Mouse (Mus musculus) CH12.LX (cell line): Measurements from ENCODE around the gene Fermt2. TPM values are rescaled to one million over a fixed set of nuclear protein-coding genes. Genes with fewer than 3 reads are reported as not detected.

Experiments
- DNase-seq: peaks from one replicate; pipeline ENCODE4 v3.0.0-alpha.2; 2013; ENCODE audit errors: extremely low read depth
- H3K27ac ChIP-seq: 2 replicates; pipeline ENCODE4 v1.5.1; 2012; ENCODE audit warnings: low read depth, mild to moderate bottlenecking, control low read depth, moderate library complexity; ENCODE audit not compliant: insufficient read depth
- H3K27me3 ChIP-seq: replicated peaks from 2 replicates; pipeline ENCODE3; 2012; ENCODE audit warnings: inconsistent platforms
- H3K36me3 ChIP-seq, 2 experiments: replicated peaks in 1 of 2; 2 replicates each; pipeline versions ENCODE3 to v1.6.1; 2012; ENCODE audit warnings: inconsistent platforms in 1 of 2, low read length in 1 of 2, mild to moderate bottlenecking in 1 of 2, mixed read lengths in 1 of 2, moderate library complexity in 1 of 2; ENCODE audit not compliant: control insufficient read depth in 1 of 2, insufficient read depth in 1 of 2
- H3K4me1 ChIP-seq, 2 experiments: 2 replicates each; pipeline ENCODE4 v1.6.1; 2012; ENCODE audit warnings: inconsistent platforms in 1 of 2, moderate library complexity in 1 of 2; ENCODE audit not compliant: insufficient read depth in 2 of 2, control insufficient read depth in 1 of 2
- H3K4me2 ChIP-seq: 2 replicates; pipeline ENCODE4 v1.6.1; 2012; ENCODE audit warnings: low read depth, mild to moderate bottlenecking, control low read depth; ENCODE audit not compliant: poor library complexity, insufficient read depth, severe bottlenecking
- H3K4me3 ChIP-seq, 3 experiments: fragments of 150-350 bp in 1 of 3; sonication (generic) in 1 of 3; replicated peaks in 1 of 3; 2 replicates each; pipeline versions ENCODE3 to v1.5.1; 2011 to 2012; ENCODE audit warnings: low read depth in 2 of 3, low read length in 2 of 3, mild to moderate bottlenecking in 2 of 3, moderate library complexity in 2 of 3, control low read depth in 1 of 3, improper control_type of control experiment in 1 of 3, inconsistent platforms in 1 of 3, mixed read lengths in 1 of 3; ENCODE audit not compliant: poor library complexity in 1 of 3
- H3K79me2 ChIP-seq: replicated peaks from 2 replicates; pipeline ENCODE4 v1.6.1; 2012; ENCODE audit warnings: mild to moderate bottlenecking, moderate library complexity; ENCODE audit not compliant: control insufficient read depth, poor library complexity, insufficient read depth, severe bottlenecking; ENCODE audit errors: extremely low read depth
- H3K9ac ChIP-seq: 2 replicates; pipeline ENCODE4 v1.6.1; 2012; ENCODE audit warnings: low read depth, mild to moderate bottlenecking, control low read depth, moderate library complexity; ENCODE audit not compliant: insufficient read depth
- H3K9me3 ChIP-seq: replicated peaks from 2 replicates; pipeline ENCODE3; 2012; ENCODE audit warnings: low read length, inconsistent platforms, mixed read lengths
- BHLHE40 ChIP-seq: IDR thresholded peaks from 2 replicates; pipeline ENCODE4 v1.6.1; 2011; ENCODE audit warnings: mild to moderate bottlenecking, low read depth, low read length, improper control_type of control experiment
- CHD2 ChIP-seq: IDR thresholded peaks from 2 replicates; pipeline ENCODE4 v1.6.1; 2011; ENCODE audit warnings: low read length, improper control_type of control experiment
- EP300 ChIP-seq: IDR thresholded peaks from 2 replicates; pipeline ENCODE4 v1.6.1; 2011; ENCODE audit warnings: low read length, improper control_type of control experiment
- HCFC1 ChIP-seq: IDR thresholded peaks from 2 replicates; pipeline ENCODE4 v1.6.1; 2012; ENCODE audit warnings: low read depth, mild to moderate bottlenecking, inconsistent platforms, low read length, improper control_type of control experiment
- JUN ChIP-seq: IDR thresholded peaks from 2 replicates; pipeline ENCODE4 v1.6.1; 2011; ENCODE audit warnings: low read depth, mild to moderate bottlenecking, low read length, improper control_type of control experiment, moderate library complexity; ENCODE audit not compliant: insufficient read depth
- KAT2A ChIP-seq: IDR thresholded peaks from 2 replicates; pipeline ENCODE4 v1.6.1; 2012; ENCODE audit warnings: low read length, improper control_type of control experiment, inconsistent platforms; ENCODE audit not compliant: insufficient replicate concordance
- MAFK ChIP-seq: IDR thresholded peaks from 2 replicates; pipeline ENCODE4 v1.6.1; 2011; ENCODE audit warnings: low read length, improper control_type of control experiment; ENCODE audit not compliant: insufficient replicate concordance
- MEF2A ChIP-seq: IDR thresholded peaks from 2 replicates; pipeline ENCODE4 v1.6.1; 2014; ENCODE audit warnings: low read depth, mild to moderate bottlenecking, inconsistent platforms, low read length, improper control_type of control experiment, borderline replicate concordance
- MXI1 ChIP-seq: IDR thresholded peaks from 2 replicates; pipeline ENCODE4 v1.6.1; 2011; ENCODE audit warnings: mild to moderate bottlenecking, low read depth, low read length, improper control_type of control experiment
- MYC ChIP-seq: IDR thresholded peaks from 2 replicates; pipeline ENCODE4 v1.6.1; 2011; ENCODE audit warnings: low read depth, mild to moderate bottlenecking, improper control_type of control experiment, low read length
- NRF1 ChIP-seq: IDR thresholded peaks from 2 replicates; pipeline ENCODE4 v1.6.1; 2014; ENCODE audit warnings: low read depth, mild to moderate bottlenecking, inconsistent platforms, low read length, improper control_type of control experiment, moderate library complexity
- PAX5 ChIP-seq: IDR thresholded peaks from 2 replicates; pipeline ENCODE4 v1.6.1; 2012; ENCODE audit warnings: low read length, inconsistent platforms, mixed read lengths
- POLR2A ChIP-seq: IDR thresholded peaks from 2 replicates; pipeline ENCODE4 v1.6.1; 2011; ENCODE audit warnings: low read depth, mild to moderate bottlenecking, improper control_type of control experiment, low read length
- POLR2AphosphoS2 ChIP-seq: IDR thresholded peaks from 2 replicates; pipeline ENCODE4 v1.6.1; 2011; ENCODE audit warnings: low read depth, low read length, improper control_type of control experiment
- SMC3 ChIP-seq: IDR thresholded peaks from 2 replicates; pipeline ENCODE4 v1.6.1; 2011; ENCODE audit warnings: low read depth, low read length, improper control_type of control experiment
- ZC3H11A ChIP-seq: IDR thresholded peaks from 2 replicates; pipeline ENCODE4 v1.6.1; 2012; ENCODE audit warnings: low read depth, mild to moderate bottlenecking, inconsistent platforms, low read length, improper control_type of control experiment
- ZKSCAN1 ChIP-seq: IDR thresholded peaks from 2 replicates; pipeline ENCODE4 v1.6.1; 2012; ENCODE audit warnings: low read depth, inconsistent platforms, low read length, improper control_type of control experiment, borderline replicate concordance
- dilution Hi-C: fragments of 300-500 bp; cut with MboI; formaldehyde crosslinking; loops from 2 replicates; pipeline ENCODE4 v1.14.3; 2020; ENCODE audit warnings: low sequenced_read_pairs; ENCODE audit not compliant: extremely low pct_unique_long_range_greater_than_20kb, extremely low pct_ligation_motif_present
- in situ Hi-C: fragments of 300-500 bp; cut with MboI; formaldehyde crosslinking; loops from 3 replicates; pipeline ENCODE4 v1.14.3; 2019; ENCODE audit warnings: low sequenced_read_pairs, low pct_ligation_motif_present, low pct_unique_long_range_greater_than_20kb, mixed read lengths
- polyA plus RNA-seq: library from polyadenylated mRNA; unstranded; fragments of >175 nt; gene quantifications from 2 replicates; pipeline ENCODE4 v1.2.1, GENCODE M21; 2012; ENCODE audit warnings: low read depth; ENCODE audit not compliant: insufficient read length
- total RNA-seq, 2 experiments: library from RNA; depleted of rRNA; stranded (reverse); fragments of 300-350 nt in 1 of 2; fragments of >200 nt in 1 of 2; gene quantifications; 2 replicates each; pipeline ENCODE4 v1.2.3; 2012 to 2014

Gene Fermt2
- total and polyA plus RNA-seq, 3 experiments: 0.41 TPM; not detected in 2

DNA sequence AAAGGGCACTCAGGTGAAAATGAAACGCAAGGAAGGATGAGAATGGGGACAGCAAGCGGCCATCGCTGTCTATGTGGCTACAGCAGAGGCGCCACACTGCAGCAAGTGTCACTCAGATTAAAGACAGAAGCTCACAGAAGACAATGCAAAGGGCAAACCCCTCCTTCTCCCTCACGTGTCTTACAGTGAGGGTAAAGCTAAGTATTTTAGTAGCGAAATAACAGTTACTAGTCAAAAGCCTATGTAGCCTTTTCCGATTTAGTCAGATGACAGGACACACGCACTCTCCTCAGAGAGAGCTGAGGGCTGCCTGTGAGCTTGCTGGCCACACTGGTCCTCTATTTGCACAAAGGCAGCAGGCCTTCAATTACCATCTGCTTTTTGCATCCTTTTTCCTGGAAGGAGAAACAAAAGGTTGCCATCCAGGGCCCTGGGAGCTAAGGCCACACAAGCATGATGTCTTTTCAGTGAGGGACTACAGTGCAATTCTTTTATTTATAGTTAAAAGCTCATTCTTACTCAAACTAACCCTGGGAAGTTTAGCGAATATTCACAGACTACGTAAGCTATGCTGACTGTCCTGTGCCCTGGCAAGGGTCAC, 66.9 kb downstream of the Fermt2 start:
- Histone ChIP-seq H3K9me3 (no peaks in the 10 kb centered on the region), H3K4me2 (no peak overlapping the region), H3K9ac (no peak overlapping the region), H3K27me3 (no peaks in the 10 kb centered on the region), H3K4me1 (no peaks in the 10 kb centered on the region), H3K4me3 (no peak overlapping the region), H3K36me3 (no peaks in the 10 kb centered on the region), H3K27ac (no peak overlapping the region), H3K79me2 (no peaks in the 10 kb centered on the region)
- in situ Hi-C loops (no loop called here), dilution Hi-C loops (no loop called here)
- DNase-seq: no peak
- TF ChIP-seq MAFK (no peak), MYC (no peak), BHLHE40 (no peak), KAT2A (no peak), JUN (no peak), POLR2A (no peak), HCFC1 (no peak), CHD2 (no peak)

DNA sequence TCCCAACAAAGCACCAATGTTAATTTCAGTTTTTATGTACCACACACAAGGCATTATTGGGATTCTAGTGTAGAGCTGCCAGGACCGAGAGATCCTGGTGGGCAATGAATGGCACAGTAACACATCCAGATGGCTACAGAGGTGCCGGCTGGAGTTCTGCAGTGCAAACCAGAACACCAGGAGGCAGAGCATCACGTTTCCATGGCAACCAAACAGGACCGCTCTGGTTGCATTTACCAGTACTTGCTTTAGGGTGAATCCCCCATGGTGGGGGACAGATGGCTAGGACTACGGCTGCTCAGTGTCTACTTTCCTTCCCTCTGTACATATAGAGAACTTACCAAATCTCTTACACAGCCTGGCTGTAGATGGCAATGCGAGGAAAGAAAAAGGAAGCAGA, 67.5 kb downstream of the Fermt2 start:
- Histone ChIP-seq H3K27me3 (no peaks in the 10 kb centered on the region), H3K9me3 (no peaks in the 10 kb centered on the region)
- TF ChIP-seq MAFK (no peak), PAX5 (no peak), EP300 (no peak), MYC (no peak), ZC3H11A (no peak), MXI1 (no peak), POLR2AphosphoS2 (no peak), MEF2A (no peak), NRF1 (no peak), SMC3 (no peak), ZKSCAN1 (no peak)
- TF ChIP-seq, all 38 proteins: peak for 0
- H3K4me3 ChIP-seq: no peak overlapping the region
- in situ Hi-C loops: no loop called here
- dilution Hi-C loops: no loop called here
- H3K79me2 ChIP-seq: no peaks in the 10 kb centered on the region
- H3K4me1 ChIP-seq: no peaks in the 10 kb centered on the region
- no peak overlapping the region for H3K4me2 ChIP-seq
- no peak for DNase-seq
- no peak overlapping the region for H3K27ac ChIP-seq
- H3K9ac ChIP-seq: no peak overlapping the region
- H3K36me3 ChIP-seq: no peaks in the 10 kb centered on the region
